Mouse (Mus musculus) thymus, adult 18-20 months (tissue): ENCODE measurements around the gene Zfp605.
"Not testable (repeated sequence)": the region's sequence is repeated elsewhere in the genome, so short reads cannot be mapped to it uniquely, and the experiment has no call there.

ENCODE experiments used
- DNase-seq, 2 experiments: peaks; one replicate each; pipeline ENCODE4 v3.0.0; 2022; ENCODE audit warnings: mixed read lengths in 2 of 2

Zfp605 gene

GRCm38 (mm10) chr5:110107581-110108304 is 2.1 kb upstream of the Zfp605 start, which contains the start of gene Gtpbp6:
TSS of gene Gtpbp6 (minus strand) at chr5:110108197.
- DNase-seq = peak; percentile 94 to 96

GRCm38 (mm10) chr5:110108305-110108628 is 1.6 kb upstream of the Zfp605 start:
- no peak for DNase-seq

- DNase-seq = not testable (repeated sequence)
These were observed 12.5 kb downstream of the Zfp605 start for GRCm38 (mm10) chr5:110122380-110122779.

GRCm38 (mm10) chr5:110135293-110136086 is 25.6 kb downstream of the Zfp605 start, which contains the start of gene Chfr:
TSS of gene Chfr (plus strand) at chr5:110135842.
- peak; percentile 99 for DNase-seq

GRCm38 (mm10) chr5:110136087-110136464 is 26.2 kb downstream of the Zfp605 start:
- DNase-seq = no peak

GRCm38 (mm10) chr5:110137816-110138215 is 27.9 kb downstream of the Zfp605 start:
- DNase-seq = no peak

- no peak for DNase-seq
These were observed 29.4 kb downstream of the Zfp605 start for GRCm38 (mm10) chr5:110139325-110139724.

GRCm38 (mm10) chr5:110140424-110140823 is 30.5 kb downstream of the Zfp605 start:
- DNase-seq = no peak

GRCm38 (mm10) chr5:110142309-110142708 is 32.4 kb downstream of the Zfp605 start:
- no peak for DNase-seq

GRCm38 (mm10) chr5:110143007-110143406 is 33.1 kb downstream of the Zfp605 start:
- no peak for DNase-seq

GRCm38 (mm10) chr5:110169374-110169773 is 59.5 kb downstream of the Zfp605 start:
- no peak for DNase-seq

GRCm38 (mm10) chr5:110176362-110177020 is 66.6 kb downstream of the Zfp605 start, which contains the start of gene Golga3:
TSS of gene Golga3 (plus strand) at chr5:110176701.
- DNase-seq = peak; percentile 86 to 89

- DNase-seq = no peak
These were observed 67.1 kb downstream of the Zfp605 start for GRCm38 (mm10) chr5:110177021-110177420.

- no peak for DNase-seq
These were observed 68.7 kb downstream of the Zfp605 start for GRCm38 (mm10) chr5:110178628-110179027.
